Mouse (Mus musculus) forebrain, embryonic 13.5 days (tissue): ENCODE results near the gene Tgfbi. TPM values are rescaled to one million over a fixed set of nuclear protein-coding genes. Genes with fewer than 3 reads are reported as not detected.

Experiments used
- ATAC-seq: fragments of 200-750 bp; cut with Nextera tagmentation; 2 replicates; pipeline ENCODE4 v1.8.0; 2017
- H3K27ac ChIP-seq: fragments of 300-500 bp; sonication (generic); 2 replicates; pipeline ENCODE4 v1.5.1; 2015; ENCODE audit warnings: inconsistent platforms, mild to moderate bottlenecking, moderate library complexity
- H3K27me3 ChIP-seq: fragments of 300-500 bp; sonication (generic); 2 replicates; pipeline ENCODE4 v1.6.1; 2015; ENCODE audit warnings: mild to moderate bottlenecking, inconsistent platforms
- H3K36me3 ChIP-seq: fragments of 300-500 bp; sonication (generic); 2 replicates; pipeline ENCODE4 v1.6.1; 2015; ENCODE audit warnings: mild to moderate bottlenecking, inconsistent platforms; ENCODE audit not compliant: poor library complexity, severe bottlenecking
- H3K4me1 ChIP-seq: fragments of 300-500 bp; sonication (generic); 2 replicates; pipeline ENCODE4 v1.6.1; 2015; ENCODE audit warnings: inconsistent platforms
- H3K4me2 ChIP-seq: fragments of 300-500 bp; sonication (generic); 2 replicates; pipeline ENCODE4 v1.6.1; 2015; ENCODE audit warnings: inconsistent platforms, mild to moderate bottlenecking, moderate library complexity
- H3K4me3 ChIP-seq: fragments of 300-500 bp; sonication (generic); 2 replicates; pipeline ENCODE4 v1.5.1; 2015; ENCODE audit warnings: mild to moderate bottlenecking, inconsistent platforms
- H3K9ac ChIP-seq: fragments of 300-500 bp; sonication (generic); 2 replicates; pipeline ENCODE4 v1.6.1; 2015; ENCODE audit warnings: mild to moderate bottlenecking, inconsistent platforms
- H3K9me3 ChIP-seq: fragments of 300-500 bp; sonication (generic); replicated peaks from 2 replicates; pipeline ENCODE4 v1.6.1; 2016; ENCODE audit warnings: inconsistent platforms
- WGBS: fragments of 180-500 bp; shearing (Covaris S2); methylation state at CpG from one replicate; pipeline ENCODE4 v1.1.7; 2015; 5-methylcytosine and 5-hydroxymethylcytosine counted together
- polyA plus RNA-seq: library from polyadenylated mRNA; unstranded; fragments of >200 nt; fragmentation: Nextera tagmentation; extraction: Ambion mirVana; gene quantifications from 2 replicates; pipeline ENCODE4 v1.2.1, GENCODE M21; 2015

Tgfbi gene
- polyA plus RNA-seq, 1 experiment from 2014 or later = 4.8 TPM

GRCm38 (mm10) chr13:56647597-56648405 lies 38.5 kb downstream of the Tgfbi start:
- H3K4me2 ChIP-seq = no peak overlapping the region
- H3K9me3 ChIP-seq = no peaks in the 10 kb centered on the region
- ATAC-seq = no peak
- H3K4me3 ChIP-seq = no peak overlapping the region
- WGBS = 85% methylated on average over 10 of the region's 10 CpGs
- H3K36me3 ChIP-seq = no peaks in the 10 kb centered on the region
- H3K4me1 ChIP-seq = 0 out of 2 replicates have a peak, but pooled peaks cover 7% of the 10 kb centered on the region
- no peaks in the 10 kb centered on the region for H3K27me3 ChIP-seq
- no peak overlapping the region for H3K9ac ChIP-seq
- peak overlapping the region; percentile 48 for H3K27ac ChIP-seq

DNA sequence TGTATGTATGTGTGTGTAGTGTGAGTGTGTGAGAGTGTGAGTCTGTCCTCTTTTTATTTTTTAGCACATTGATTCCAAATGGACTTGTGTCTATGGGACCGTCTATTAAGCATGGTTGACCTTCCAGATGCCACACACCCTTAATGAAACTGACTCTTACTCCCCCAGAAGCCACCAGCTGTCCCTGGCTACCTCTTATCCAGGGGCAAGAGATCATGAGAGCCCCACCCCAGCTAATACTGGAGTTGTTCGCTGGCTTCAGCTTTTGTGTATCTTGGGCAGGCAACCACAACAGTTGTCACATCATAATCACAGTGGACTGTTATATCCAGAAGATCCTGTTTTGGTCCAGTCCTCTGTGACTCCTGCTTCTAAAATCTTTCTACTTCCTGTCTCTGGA lies 40.7 kb downstream of the Tgfbi start:
- Histone ChIP-seq H3K27me3 (no peaks in the 10 kb centered on the region), H3K4me3 (no peak overlapping the region), H3K4me2 (no peak overlapping the region), H3K4me1 (0 out of 2 replicates have a peak, but pooled peaks cover 7% of the 10 kb centered on the region), H3K36me3 (no peaks in the 10 kb centered on the region), H3K9ac (no peak overlapping the region), H3K9me3 (no peaks in the 10 kb centered on the region), H3K27ac (no peak overlapping the region)
- ATAC-seq = no peak
- WGBS = 93% methylated on average over 2 of the region's 2 CpGs

DNA sequence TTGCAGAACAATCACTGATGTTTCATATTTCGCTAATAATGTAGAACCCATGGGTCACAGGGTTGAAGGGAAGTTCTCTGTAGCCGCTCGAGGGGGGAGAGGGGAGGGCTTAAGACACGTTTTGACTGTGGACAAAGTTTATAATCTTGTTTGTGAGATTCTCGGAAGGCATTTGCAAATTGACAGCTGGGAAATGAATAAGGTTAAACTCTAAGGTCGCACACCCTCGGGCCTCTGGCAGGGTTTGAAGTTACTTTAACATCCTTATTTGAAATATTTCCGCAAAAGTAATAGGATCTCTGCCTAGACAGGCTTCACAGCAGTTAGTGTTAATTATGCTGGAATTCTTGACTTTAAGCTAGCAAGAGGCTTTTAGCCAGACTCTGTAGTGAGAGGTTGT lies 43.1 kb downstream of the Tgfbi start:
- ATAC-seq = no peak
- Histone ChIP-seq H3K36me3 (no peaks in the 10 kb centered on the region), H3K4me2 (no peak overlapping the region), H3K9ac (no peak overlapping the region), H3K27me3 (no peaks in the 10 kb centered on the region), H3K9me3 (no peaks in the 10 kb centered on the region), H3K4me3 (no peak overlapping the region), H3K4me1 (0 out of 2 replicates have a peak, but pooled peaks cover 7% of the 10 kb centered on the region), H3K27ac (no peak overlapping the region)
- WGBS = 73% methylated on average over 8 of the region's 8 CpGs

- Histone ChIP-seq H3K4me1 (no peaks in the 10 kb centered on the region), H3K27me3 (no peaks in the 10 kb centered on the region), H3K36me3 (no peaks in the 10 kb centered on the region), H3K4me3 (no peak overlapping the region), H3K9ac (no peak overlapping the region), H3K9me3 (no peaks in the 10 kb centered on the region), H3K27ac (no peak overlapping the region), H3K4me2 (no peak overlapping the region)
- 87% methylated on average over 5 of the region's 5 CpGs for WGBS
- ATAC-seq = no peak
Observed at GRCm38 (mm10) chr13:56654176-56654575, 44.9 kb downstream of the Tgfbi start.

DNA sequence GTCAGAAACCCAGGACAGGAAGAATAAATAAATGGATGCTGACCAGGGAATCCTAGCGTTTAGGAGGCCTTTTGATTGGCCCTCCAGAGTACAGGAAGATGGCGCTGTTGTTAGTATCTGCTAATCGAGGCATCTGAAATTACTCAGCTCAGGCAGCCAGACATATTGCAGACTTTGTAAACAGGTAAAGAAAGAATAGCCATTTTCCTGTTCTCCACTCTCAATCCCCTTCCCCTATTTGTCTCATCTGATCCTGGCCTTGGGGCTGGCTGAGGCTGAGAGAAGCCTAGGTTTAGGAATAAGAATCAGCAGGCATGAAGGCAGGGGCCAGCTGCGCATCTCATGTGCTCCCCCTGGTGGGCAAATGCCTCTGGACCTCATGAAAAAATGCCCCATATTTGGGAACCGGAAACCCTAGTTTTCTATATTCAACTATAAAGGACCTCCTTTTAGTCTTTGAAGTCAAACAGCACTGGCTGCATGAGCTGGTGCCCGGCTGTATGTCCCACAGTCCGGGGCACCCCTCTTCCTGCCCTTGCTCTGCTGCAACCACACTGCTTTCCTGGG lies 48.7 kb downstream of the Tgfbi start:
- no peaks in the 10 kb centered on the region for H3K27me3 ChIP-seq
- no peak for ATAC-seq
- no peak overlapping the region for H3K9ac ChIP-seq
- H3K36me3 ChIP-seq = no peaks in the 10 kb centered on the region
- H3K27ac ChIP-seq = no peak overlapping the region
- H3K4me1 ChIP-seq = no peaks in the 10 kb centered on the region
- H3K4me2 ChIP-seq = no peak overlapping the region
- H3K9me3 ChIP-seq = no peaks in the 10 kb centered on the region
- no peak overlapping the region for H3K4me3 ChIP-seq
- WGBS = 33% methylated on average over 7 of the region's 7 CpGs

DNA sequence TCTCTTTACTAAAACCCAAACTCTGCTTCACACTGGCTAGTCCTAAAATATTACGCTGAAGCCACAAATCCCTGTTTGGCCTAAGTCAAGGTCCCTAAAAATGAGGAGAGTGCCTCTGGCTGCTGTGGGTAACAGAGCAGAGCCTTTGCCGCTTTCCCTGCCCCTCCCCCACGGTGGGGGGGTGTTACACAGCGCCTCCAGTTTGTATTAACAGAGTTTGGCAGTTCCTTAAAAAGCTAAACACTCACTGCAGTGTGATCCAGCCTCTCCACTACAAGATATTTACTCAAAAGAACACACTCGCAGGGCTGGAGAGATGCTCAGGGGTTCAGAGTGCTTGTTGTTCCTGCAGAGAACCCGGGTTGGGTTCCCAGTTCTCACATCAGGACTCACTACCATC lies 49.6 kb downstream of the Tgfbi start:
- H3K27me3 ChIP-seq = no peaks in the 10 kb centered on the region
- H3K9ac ChIP-seq = no peak overlapping the region
- no peaks in the 10 kb centered on the region for H3K4me1 ChIP-seq
- no peak overlapping the region for H3K4me2 ChIP-seq
- no peaks in the 10 kb centered on the region for H3K9me3 ChIP-seq
- H3K27ac ChIP-seq = no peak overlapping the region
- no peak overlapping the region for H3K4me3 ChIP-seq
- H3K36me3 ChIP-seq = no peaks in the 10 kb centered on the region
- WGBS = 73% methylated on average over 6 of the region's 6 CpGs
- ATAC-seq = no peak

- 60% methylated on average over 7 of the region's 7 CpGs for WGBS
Observed at GRCm38 (mm10) chr13:56661914-56662621, 52.7 kb downstream of the Tgfbi start.

GRCm38 (mm10) chr13:56664256-56665170 lies 55.2 kb downstream of the Tgfbi start:
- no peaks in the 10 kb centered on the region for H3K4me1 ChIP-seq
- no peak overlapping the region for H3K4me3 ChIP-seq
- no peaks in the 10 kb centered on the region for H3K9me3 ChIP-seq
- H3K9ac ChIP-seq = no peak overlapping the region
- no peaks in the 10 kb centered on the region for H3K27me3 ChIP-seq
- no peak for ATAC-seq
- no peak overlapping the region for H3K4me2 ChIP-seq
- no peak overlapping the region for H3K27ac ChIP-seq
- no peaks in the 10 kb centered on the region for H3K36me3 ChIP-seq
- 80% methylated on average over 17 of the region's 17 CpGs for WGBS

More at GRCm38 (mm10) chr13:56661914-56662621, 52.7 kb downstream of the Tgfbi start:
- Histone ChIP-seq H3K4me3 (no peak overlapping the region), H3K27ac (no peak overlapping the region), H3K4me1 (no peaks in the 10 kb centered on the region), H3K4me2 (no peak overlapping the region), H3K9ac (no peak overlapping the region), H3K36me3 (no peaks in the 10 kb centered on the region), H3K9me3 (no peaks in the 10 kb centered on the region), H3K27me3 (no peaks in the 10 kb centered on the region)
- ATAC-seq = no peak

DNA sequence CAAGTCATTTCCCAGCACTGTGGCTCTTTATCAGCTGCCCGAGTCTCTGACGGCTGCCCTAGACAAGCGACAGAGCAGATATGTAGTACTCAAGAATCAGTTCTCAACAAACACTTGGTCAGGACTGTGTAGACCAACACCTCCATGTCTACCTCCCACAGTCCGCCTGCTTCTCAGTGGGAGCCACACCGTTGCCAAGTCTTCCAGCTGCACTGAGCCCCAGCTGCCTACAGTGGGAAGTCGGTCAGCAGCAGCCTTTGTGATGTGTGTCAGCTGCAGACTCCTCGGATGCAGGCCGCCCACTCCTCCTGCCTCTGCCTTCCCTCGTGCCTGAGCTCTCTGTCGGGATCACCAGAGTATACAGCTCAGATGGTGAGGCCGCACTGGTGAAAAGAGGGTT lies 61.9 kb downstream of the Tgfbi start:
- H3K9ac ChIP-seq = no peak overlapping the region
- no peak overlapping the region for H3K4me2 ChIP-seq
- H3K27me3 ChIP-seq = no peaks in the 10 kb centered on the region
- no peak overlapping the region for H3K4me3 ChIP-seq
- no peaks in the 10 kb centered on the region for H3K4me1 ChIP-seq
- 68% methylated on average over 11 of the region's 11 CpGs for WGBS
- H3K36me3 ChIP-seq = no peaks in the 10 kb centered on the region
- ATAC-seq = no peak
- H3K9me3 ChIP-seq = no peaks in the 10 kb centered on the region
- no peak overlapping the region for H3K27ac ChIP-seq

GRCm38 (mm10) chr13:56677731-56678130 lies 68.4 kb downstream of the Tgfbi start:
- no peak for ATAC-seq
- 75% methylated on average over 4 of the region's 4 CpGs for WGBS
- Histone ChIP-seq H3K27ac (no peak overlapping the region), H3K9me3 (no peaks in the 10 kb centered on the region), H3K36me3 (no peaks in the 10 kb centered on the region), H3K4me2 (no peak overlapping the region), H3K4me3 (no peak overlapping the region), H3K9ac (no peak overlapping the region), H3K27me3 (no peaks in the 10 kb centered on the region), H3K4me1 (peaks cover 15% of the 10 kb centered on the region; the same call in 1 of the 2 replicates)

GRCm38 (mm10) chr13:56678188-56678787 lies 69.0 kb downstream of the Tgfbi start:
- 30% methylated on average over 10 of the region's 10 CpGs for WGBS
- Histone ChIP-seq H3K27me3 (no peaks in the 10 kb centered on the region), H3K9ac (no peak overlapping the region), H3K4me3 (no peak overlapping the region), H3K27ac (no peak overlapping the region), H3K4me1 (peaks cover 21% of the 10 kb centered on the region; the same call in 1 of the 2 replicates), H3K4me2 (no peak overlapping the region), H3K9me3 (no peaks in the 10 kb centered on the region), H3K36me3 (no peaks in the 10 kb centered on the region)
- ATAC-seq = no peak
